Mouse (Mus musculus) thymus, postnatal 4 days (tissue): Measurements from ENCODE around the gene Orm2.

Experiments
- DNase-seq: peaks from one replicate; pipeline ENCODE4 v3.0.0; 2021

Gene Orm2

GRCm38 (mm10) chr4:63408247-63408646, 46.0 kb downstream of the Orm2 start:
- no peak for DNase-seq

GRCm38 (mm10) chr4:63408649-63409048, 46.4 kb downstream of the Orm2 start:
- peak; percentile 79 for DNase-seq

GRCm38 (mm10) chr4:63409317-63409907, 47.2 kb downstream of the Orm2 start:
- peak; percentile 40 for DNase-seq

- DNase-seq: peak; percentile 78
Measured at GRCm38 (mm10) chr4:63409908-63410582, 47.8 kb downstream of the Orm2 start.

- peak; percentile 98 for DNase-seq
Measured at GRCm38 (mm10) chr4:63410583-63410934, 48.3 kb downstream of the Orm2 start.

GRCm38 (mm10) chr4:63411222-63411621, 49.0 kb downstream of the Orm2 start:
- DNase-seq: no peak

GRCm38 (mm10) chr4:63414951-63415350, 52.7 kb downstream of the Orm2 start:
- peak; percentile 50 for DNase-seq
